Mouse (Mus musculus) spleen, adult 2 months (tissue): ENCODE measurements at regions not wholly inside any gene's neighbourhood (a gene's known extent, or its start where the extent isn't known, plus 50 kb on each side); places are given as distances from the start of the nearest gene placed in this dataset.
"Not testable (repeated sequence)": the region's sequence is repeated elsewhere in the genome, so short reads cannot be mapped to it uniquely, and the experiment has no call there.

ENCODE experiments used
- DNase-seq, 2 experiments: peaks; one replicate each; pipeline versions ENCODE4 v3.0.0 to v3.0.0-alpha.2; 2012 to 2021; ENCODE audit warnings: low spot score in 2 of 2, low read depth in 1 of 2
- H3K27ac ChIP-seq: fragments of 200-500 bp; 2 replicates; pipeline ENCODE4 v1.5.1; 2012; ENCODE audit warnings: low read length, inconsistent platforms; ENCODE audit not compliant: insufficient read depth
- H3K27me3 ChIP-seq: fragments of 200-500 bp; 2 replicates; pipeline ENCODE4 v1.6.1; 2012; ENCODE audit warnings: mild to moderate bottlenecking, moderate library complexity, low read length, inconsistent platforms; ENCODE audit not compliant: control insufficient read depth, insufficient read depth
- H3K36me3 ChIP-seq: fragments of 200-500 bp; 2 replicates; pipeline ENCODE4 v1.6.1; 2012; ENCODE audit warnings: mild to moderate bottlenecking, low read length, inconsistent platforms; ENCODE audit not compliant: control insufficient read depth, insufficient read depth
- H3K4me1 ChIP-seq: fragments of 200-500 bp; 2 replicates; pipeline ENCODE4 v1.6.1; 2011; ENCODE audit warnings: inconsistent platforms; ENCODE audit not compliant: control insufficient read depth, insufficient read depth, insufficient read length
- H3K4me3 ChIP-seq: fragments of 200-500 bp; 2 replicates; pipeline ENCODE4 v1.5.1; 2011; ENCODE audit warnings: mild to moderate bottlenecking, inconsistent platforms; ENCODE audit not compliant: insufficient read depth, insufficient read length; ENCODE audit errors: extremely low read depth
- CTCF ChIP-seq: fragments of 200-500 bp; IDR thresholded peaks from 2 replicates; pipeline ENCODE4 v1.5.1; 2011; ENCODE audit warnings: mild to moderate bottlenecking, inconsistent platforms; ENCODE audit not compliant: insufficient read depth, insufficient read length, insufficient replicate concordance; ENCODE audit errors: extremely low read depth
- POLR2A ChIP-seq: fragments of 200-500 bp; IDR thresholded peaks from 2 replicates; pipeline ENCODE4 v1.6.1; 2011; ENCODE audit warnings: low read depth, low read length, inconsistent platforms
- WGBS: fragments of 180-500 bp; shearing (Covaris S2); methylation state at CpG from one replicate; pipeline ENCODE4 v1.1.7; 2018; 5-methylcytosine and 5-hydroxymethylcytosine counted together

DNA sequence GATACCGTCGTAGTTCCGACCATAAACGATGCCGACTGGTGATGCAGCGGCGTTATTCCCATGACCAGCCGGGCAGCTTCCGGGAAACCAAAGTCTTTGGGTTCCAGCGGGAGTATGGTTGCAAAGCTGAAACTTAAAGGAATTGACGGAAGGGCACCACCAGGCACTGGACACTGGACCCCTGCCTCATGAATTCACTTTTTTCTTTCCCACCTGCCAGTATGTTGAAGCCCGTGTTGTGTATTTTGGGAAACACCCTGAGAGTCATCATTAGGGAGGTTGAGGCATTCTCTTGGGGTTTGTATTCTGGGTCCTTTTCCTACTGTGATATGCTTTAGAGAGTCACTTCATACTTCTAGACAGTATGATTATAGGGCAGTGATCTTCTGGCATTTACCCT lies 197.9 kb downstream of the Samd9l start:
- not testable (repeated sequence) for H3K27ac ChIP-seq, H3K4me1 ChIP-seq, H3K27me3 ChIP-seq, H3K36me3 ChIP-seq, H3K4me3 ChIP-seq, DNase-seq
- 56% methylated on average over 12 of the region's 12 CpGs for WGBS

- 66% methylated on average over 31 of the region's 33 CpGs for WGBS
- H3K4me1 ChIP-seq, result no peaks in the 10 kb centered on the region
- H3K4me3 ChIP-seq, result no peak overlapping the region
- H3K36me3 ChIP-seq, result no peaks in the 10 kb centered on the region
- TF ChIP-seq CTCF, result no peak
- no peak for TF ChIP-seq POLR2A
- no peak overlapping the region for H3K27ac ChIP-seq
- no peak for DNase-seq
- no peaks in the 10 kb centered on the region for H3K27me3 ChIP-seq
Observed at GRCm38 (mm10) chr6:3201107-3201506, 198.3 kb downstream of the Samd9l start.

DNA sequence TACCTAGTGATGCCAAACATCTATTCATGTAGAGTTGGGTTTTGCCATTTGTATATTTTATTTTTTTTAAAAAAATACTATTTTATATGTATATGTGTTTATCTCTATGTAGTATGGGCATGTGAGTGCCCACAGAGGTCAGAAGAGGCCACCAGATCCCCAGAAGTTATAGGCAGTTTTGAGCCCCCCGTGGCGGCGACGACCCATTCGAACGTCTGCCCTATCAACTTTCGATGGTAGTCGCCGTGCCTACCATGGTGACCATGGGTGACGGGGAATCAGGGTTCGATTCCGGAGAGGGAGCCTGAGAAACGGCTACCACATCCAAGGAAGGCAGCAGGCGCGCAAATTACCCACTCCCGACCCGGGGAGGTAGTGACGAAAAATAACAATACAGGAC lies 198.8 kb downstream of the Samd9l start:
- H3K4me1 ChIP-seq, H3K27ac ChIP-seq, H3K36me3 ChIP-seq, H3K4me3 ChIP-seq, H3K27me3 ChIP-seq: not testable (repeated sequence)
- 87% methylated on average over 18 of the region's 18 CpGs for WGBS
- DNase-seq, result peak; percentile 42 to 63

DNA sequence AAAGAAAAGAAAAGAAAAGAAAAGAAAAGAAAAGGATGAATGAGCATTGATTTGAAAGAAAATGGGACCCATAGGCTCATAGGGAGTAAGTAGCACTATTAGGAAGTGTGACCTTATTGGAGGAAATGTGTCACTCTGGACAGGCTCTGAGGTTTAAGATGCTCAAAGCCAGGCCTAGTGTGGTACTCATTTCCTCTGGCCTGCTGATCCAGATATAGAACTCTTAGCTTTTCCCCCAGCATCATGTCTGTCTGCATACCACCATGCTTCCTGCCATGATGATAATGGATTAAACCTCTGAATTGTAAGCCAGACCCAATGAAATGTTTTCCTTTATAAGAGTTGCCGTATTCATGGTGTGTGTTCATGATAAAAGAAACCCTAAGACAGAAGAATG lies 206.9 kb downstream of the Samd9l start:
- not testable (repeated sequence) for H3K4me3 ChIP-seq, H3K4me1 ChIP-seq, H3K36me3 ChIP-seq, DNase-seq, H3K27me3 ChIP-seq, H3K27ac ChIP-seq
- 72% methylated on average over 1 of the region's 1 CpGs for WGBS

DNA sequence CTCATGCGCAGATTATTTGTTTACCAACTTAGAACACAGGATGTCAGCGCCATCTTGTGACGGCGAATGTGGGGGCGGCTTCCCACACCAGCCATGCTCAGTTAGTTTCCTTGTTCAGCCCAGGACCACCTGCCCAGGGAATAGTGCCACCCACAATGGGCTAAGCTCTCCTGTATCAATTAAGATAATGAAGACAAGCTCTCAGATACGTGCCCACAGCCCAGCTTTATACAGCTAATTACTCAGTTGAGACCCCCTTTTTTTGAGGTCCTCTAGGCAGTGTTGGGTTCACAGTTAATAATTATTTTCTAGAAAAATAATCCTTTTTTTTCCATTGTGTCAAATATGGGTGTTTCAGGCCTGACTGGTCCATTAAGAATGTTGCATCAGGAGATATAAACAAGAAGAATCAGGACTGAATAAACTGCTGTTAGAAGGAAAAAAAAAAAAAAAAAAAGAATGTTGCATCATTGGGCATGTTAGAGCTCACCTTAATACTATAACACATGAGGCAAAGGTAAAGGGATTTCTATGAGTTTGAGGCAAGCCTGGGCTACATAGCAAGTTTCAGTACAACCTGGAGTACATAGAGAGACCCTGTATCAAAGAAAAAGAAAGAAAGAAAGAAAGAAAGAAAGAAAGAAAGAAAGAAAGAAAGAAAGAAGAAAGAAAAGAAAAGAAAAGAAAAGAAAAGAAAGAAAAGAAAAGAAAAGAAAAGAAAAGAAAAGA lies 207.5 kb downstream of the Samd9l start:
- WGBS, result 86% methylated on average over 6 of the region's 6 CpGs
- not testable (repeated sequence) for DNase-seq, H3K27me3 ChIP-seq, H3K36me3 ChIP-seq, H3K27ac ChIP-seq, H3K4me1 ChIP-seq, H3K4me3 ChIP-seq

- TF ChIP-seq POLR2A (no peak), CTCF (no peak; the same call in 1 of the 2 replicates)
- no peak overlapping the region for H3K4me3 ChIP-seq
- H3K27ac ChIP-seq, result no peak overlapping the region
- peak in 1 of 2 experiments; percentile 50 for DNase-seq
- no peaks in the 10 kb centered on the region for H3K4me1 ChIP-seq
- no peaks in the 10 kb centered on the region for H3K27me3 ChIP-seq
- H3K36me3 ChIP-seq, result no peaks in the 10 kb centered on the region
- WGBS, result 35% methylated on average over 5 of the region's 5 CpGs
Observed at GRCm38 (mm10) chr6:3183819-3184199, 215.6 kb downstream of the Samd9l start.

DNA sequence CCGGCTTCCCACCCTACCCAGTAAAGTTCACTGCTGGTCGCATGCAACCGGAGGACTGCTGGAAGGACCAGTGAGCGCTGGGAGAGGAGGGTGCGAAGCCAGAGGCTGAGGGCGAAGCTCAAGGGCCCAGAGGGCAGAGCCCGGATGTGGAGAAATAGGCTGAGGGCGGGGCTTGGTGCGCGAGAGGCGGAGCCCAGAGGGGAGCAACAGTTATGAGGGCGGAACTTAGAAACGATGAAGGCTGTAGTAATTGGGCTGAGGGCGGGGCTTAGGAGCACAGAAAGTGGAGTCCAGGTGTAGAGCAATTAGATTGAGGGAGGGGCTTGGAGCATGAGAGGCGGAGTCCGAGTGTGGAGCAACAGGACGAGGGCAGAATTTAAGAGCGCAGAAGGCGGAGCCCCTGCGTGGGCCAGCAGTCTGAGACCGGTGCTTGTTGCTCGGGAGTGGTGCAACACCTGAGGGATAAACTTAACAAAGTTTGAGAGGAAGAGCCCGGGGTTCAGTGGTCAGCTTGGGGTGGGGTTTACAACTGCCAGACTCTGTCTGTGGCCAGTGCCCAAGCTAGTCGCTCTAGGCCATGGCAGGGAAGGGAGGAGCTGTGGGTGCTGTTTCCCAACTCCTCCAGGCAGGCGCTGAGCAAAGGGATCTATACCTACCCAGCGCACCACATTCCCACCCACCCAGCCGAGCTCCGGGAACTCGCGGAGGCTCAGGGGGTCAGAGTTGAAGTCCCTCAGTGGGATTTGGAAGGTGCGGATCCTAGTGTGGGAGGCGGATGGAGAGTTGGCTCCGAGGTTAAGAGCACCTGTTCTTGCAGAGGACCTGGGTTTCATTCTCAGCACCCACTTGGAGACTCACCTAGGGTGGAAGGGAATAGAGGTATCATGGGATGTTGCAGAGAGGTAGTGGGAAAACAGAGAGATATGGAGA lies 216.2 kb downstream of the Samd9l start:
- 47% methylated on average over 33 of the region's 33 CpGs for WGBS
- peak in 1 of 2 experiments; percentile 30 for DNase-seq
- TF ChIP-seq CTCF (no peak), POLR2A (no peak)
- Histone ChIP-seq H3K4me3 (no peak overlapping the region), H3K27me3 (no peaks in the 10 kb centered on the region), H3K36me3 (no peaks in the 10 kb centered on the region), H3K4me1 (no peaks in the 10 kb centered on the region), H3K27ac (no peak overlapping the region)

- H3K4me3 ChIP-seq, H3K36me3 ChIP-seq, H3K27me3 ChIP-seq, H3K4me1 ChIP-seq, H3K27ac ChIP-seq: not testable (repeated sequence)
- DNase-seq, result peak in 1 of 2 experiments; percentile 8
- WGBS, result 43% methylated on average over 17 of the region's 17 CpGs
Observed at GRCm38 (mm10) chr6:3182424-3182841, 216.9 kb downstream of the Samd9l start.

GRCm38 (mm10) chr6:3179603-3180348 lies 219.6 kb downstream of the Samd9l start:
- H3K4me1 ChIP-seq, H3K27ac ChIP-seq, DNase-seq, H3K4me3 ChIP-seq, H3K27me3 ChIP-seq, H3K36me3 ChIP-seq: not testable (repeated sequence)
- WGBS, result 80% methylated on average over 8 of the region's 10 CpGs

DNA sequence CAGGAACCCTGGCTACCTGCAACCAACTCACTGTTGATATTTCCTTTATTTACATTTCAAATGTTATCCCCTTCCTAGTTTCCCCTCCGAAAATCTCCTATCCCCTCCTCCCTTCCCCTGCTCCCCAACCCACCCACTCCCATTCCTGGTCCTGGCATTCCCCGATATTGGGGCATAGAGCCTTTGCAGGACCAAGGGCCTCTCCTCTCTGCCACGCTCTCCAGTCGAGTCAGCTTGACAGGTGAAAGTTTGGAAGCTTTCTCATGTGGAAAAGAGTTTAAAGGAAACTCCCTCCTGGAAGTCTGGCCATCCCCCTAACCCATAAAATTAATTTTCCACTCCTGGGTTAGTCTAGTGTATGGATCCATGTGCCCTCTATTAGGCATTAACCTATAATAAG lies 229.9 kb downstream of the Samd9l start:
- H3K27me3 ChIP-seq, DNase-seq, H3K4me1 ChIP-seq, H3K27ac ChIP-seq, H3K4me3 ChIP-seq, H3K36me3 ChIP-seq: not testable (repeated sequence)
- whole genome bisulfite sequencing, result 77% methylated on average over 4 of the region's 4 CpGs
